Mouse (Mus musculus) adrenal gland, adult (tissue): ENCODE measurements around the gene F2r.

Experiments used
- DNase-seq, 2 experiments: peaks; one replicate each; pipeline ENCODE4 v3.0.0; 2022 to 2023; ENCODE audit warnings: low spot score in 1 of 2; ENCODE audit not compliant: inconsistent age in 2 of 2

The F2r gene

DNA sequence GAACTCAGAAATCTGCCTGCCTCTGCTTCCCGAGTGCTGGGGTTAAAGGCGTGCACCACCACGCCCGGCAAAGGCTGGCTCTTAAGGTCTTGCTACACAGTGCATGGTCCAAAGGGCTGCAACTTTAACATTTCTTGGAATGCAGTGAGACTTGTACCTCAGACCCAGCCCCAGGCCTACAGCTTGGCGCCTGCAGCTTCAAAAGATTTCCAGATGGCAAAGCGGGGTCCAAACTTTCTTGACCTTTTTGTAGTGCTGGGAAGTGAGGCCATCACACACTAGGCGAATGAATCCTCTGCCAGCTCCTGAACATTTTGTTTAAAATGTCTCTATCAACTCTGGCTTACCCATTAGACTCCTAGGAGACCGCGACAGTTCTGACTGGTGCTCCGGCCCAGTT, 20.7 kb downstream of the F2r start:
- DNase-seq: no peak

DNA sequence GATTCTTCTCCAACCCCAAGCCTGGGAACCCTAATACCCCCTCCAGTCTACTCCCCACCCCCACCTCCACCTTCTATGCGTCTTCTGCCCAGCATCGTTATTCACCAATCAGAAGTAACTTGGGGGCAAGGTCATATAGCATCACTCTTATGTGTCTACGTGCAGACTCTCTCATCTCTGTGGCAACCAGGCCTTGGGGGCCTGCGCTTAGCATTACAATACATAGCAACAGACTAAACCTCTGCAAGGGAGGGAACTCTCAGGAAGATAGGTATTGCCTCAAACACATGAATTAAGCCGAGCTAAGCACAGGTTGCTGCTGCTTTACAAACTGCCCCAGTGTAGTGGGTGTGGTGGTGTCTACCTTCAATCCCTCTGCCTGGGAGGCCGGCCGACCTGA, 21.6 kb downstream of the F2r start:
- no peak for DNase-seq

DNA sequence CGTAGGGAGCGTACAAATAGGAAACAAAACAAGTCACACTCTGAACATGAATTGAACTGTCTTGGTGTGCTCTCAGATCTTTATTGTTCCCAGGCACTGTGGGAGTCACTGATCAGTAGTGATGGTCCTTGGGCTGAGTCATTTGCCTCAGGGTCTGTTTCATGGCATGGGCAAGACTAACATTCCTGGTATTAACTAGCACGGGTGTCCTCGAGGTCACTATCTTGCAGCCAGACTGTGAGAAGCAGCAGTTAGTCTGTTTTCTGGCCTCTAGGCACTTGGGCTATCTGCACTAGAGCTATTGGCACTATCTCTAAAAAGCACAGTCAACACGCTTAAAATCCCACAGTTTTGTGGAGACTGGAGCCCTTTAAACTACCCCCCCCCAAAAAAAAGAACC, 22.4 kb downstream of the F2r start:
- DNase-seq: peak in 1 of 2 experiments; percentile 79

DNA sequence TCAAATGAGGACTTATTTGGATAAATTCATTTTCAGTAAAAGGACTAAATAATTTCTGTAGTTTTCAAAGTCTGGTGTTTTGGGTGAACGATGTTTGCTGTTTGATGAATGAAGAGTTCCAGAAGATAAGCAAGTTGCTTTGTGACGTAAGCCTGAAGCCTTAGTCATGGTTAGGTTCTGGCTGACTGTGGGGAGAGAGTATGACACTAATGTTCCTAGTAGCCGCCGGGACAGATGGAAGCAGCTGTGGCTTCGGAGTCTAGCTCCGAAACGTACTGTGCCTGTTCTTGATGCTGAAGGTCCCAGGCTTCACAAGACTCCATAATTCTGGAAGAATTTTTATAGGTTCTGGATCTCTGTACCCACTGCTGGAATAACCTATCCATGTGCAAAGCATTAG, 22.9 kb downstream of the F2r start:
- peak; percentile 63 to 77 for DNase-seq

DNA sequence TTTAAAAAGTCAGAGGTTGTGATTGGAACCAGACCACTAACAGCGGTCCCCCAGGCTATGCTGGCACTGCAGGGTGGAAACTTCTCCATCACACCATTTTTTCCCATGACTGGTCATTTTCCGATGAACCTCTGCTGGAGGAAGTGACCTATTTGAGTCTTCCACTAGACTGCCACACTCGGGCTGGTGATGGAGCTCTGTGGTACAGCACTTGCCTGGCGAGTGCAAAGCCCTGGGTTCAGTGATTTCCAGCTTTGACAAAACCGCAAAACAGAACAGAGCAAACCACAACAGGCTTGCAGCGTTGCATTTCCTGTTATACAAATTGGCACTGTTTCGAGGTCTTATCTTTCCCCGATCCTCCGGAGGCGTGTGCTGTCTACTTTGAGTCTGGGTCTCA, 25.4 kb downstream of the F2r start:
- peak in 1 of 2 experiments; percentile 52 for DNase-seq

DNA sequence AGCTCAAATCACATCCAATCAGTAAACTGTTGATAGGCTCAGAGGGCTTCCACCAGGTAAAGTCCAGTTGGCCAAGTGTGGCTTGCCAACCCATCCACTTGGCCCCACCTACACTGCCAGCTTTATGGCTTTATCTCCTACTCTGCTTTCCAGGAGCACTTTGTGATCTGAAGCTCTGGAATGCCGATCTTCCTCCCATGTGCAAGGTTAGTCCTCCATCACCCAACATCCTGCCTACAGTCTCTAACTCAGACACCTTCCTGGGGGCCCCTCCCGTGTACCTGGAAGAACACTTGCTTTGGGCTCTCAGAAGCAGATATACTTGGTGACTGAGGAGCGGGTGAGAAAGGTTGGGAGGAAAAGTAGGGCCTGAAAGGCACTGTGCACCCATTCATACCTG, 26.7 kb downstream of the F2r start:
- no peak for DNase-seq

DNA sequence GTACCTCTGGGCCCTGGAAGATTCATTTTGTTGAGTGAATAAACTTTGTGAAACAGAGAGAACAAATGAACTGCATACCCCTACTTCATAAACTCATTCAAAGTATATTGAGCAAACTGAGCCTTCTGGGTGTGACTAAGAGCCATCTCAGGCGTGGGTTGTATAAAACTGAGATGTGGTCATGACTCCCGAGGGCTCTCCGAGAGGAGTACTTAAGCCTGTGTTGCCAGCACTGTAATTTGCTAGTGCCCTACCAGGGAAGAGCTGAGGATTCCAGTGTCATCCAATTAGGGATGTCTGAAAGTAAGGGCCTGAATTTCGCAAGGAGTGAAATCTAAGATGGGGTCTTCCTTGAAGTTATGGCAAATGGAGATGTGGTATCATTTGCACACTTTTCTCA, 30.7 kb downstream of the F2r start:
- no peak for DNase-seq

DNA sequence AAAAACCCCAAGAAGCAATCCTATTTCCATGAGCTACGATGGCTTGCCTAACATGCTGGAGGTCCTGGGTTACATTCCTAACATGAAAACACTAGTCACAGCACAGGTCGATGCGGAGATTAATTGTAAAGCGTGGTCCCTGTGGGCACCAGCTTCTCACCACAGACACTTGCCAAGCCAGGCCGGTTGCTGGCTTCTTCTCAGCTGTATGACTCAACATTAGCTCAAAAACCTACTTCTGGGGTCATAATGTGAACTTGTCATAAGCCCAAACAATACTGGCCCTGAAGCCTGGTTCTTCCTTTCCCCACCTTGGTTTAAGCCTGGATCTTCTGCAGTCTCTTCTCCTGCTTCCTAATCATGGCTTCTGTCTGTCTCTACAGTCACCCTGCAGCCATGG, 33.4 kb downstream of the F2r start:
- peak in 1 of 2 experiments; percentile 59 for DNase-seq

DNA sequence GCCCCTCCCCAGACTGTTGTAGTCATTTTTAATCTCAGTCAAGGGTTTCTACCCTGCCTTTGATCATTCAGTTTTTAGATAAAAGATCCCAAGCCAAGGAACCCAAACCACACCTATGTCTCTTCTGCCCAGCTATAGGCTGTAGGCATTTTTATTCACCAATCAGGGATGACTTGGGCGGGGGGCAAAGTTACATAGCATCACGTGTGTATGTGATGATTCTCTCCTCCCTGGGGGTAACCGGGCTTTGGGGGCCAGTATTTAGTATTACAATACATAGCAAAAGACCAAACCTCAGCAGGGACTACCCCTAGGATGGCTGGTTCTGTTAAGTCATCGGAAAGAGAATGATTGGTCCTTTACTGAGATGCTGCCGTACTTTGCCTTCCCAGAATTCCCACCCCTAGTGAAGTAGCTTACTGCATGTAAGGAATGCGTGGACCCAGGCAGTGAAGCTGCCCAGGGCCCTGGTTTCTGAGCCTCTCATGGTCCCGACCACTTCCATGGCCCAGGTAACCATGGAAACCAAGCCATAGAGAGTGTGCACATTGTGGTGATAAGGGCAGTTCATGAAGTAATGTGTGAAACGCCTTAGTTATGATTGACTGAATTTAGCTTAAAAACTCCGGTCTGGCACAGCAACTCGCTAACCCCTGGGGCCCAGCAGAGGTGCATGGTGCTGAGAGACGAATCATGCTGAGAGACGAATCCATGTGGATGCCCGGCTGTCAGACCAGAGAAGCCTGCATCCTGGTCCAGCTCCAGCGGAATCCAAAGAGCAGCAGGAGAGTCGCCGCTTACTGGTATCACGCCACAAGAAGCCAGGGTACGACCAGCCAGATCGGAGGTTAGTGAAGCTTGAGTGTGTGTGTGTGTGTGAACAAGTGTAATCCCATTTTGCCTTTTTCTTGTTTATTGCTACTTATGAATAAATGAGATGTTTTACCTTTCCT, 34.8 kb downstream of the F2r start:
- no peak for DNase-seq

DNA sequence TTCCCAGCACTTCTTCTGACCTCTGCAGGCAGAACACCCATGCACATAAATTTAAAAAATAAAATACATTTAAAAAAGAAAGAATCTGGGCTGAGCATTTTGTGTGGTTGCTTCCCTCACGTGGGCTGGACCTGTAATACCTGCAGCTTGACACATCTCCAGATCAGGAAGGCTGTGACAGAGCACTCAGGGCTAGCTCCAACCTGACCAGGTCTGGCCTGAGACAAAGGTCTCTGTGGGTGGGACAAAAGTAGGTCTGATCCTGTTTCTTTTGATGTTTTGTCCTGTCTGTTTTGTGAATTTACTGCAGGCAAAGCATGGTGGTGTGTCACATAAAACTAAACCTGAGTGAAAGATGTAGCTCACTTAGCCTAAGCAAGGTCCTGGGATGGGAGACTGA, 36.4 kb downstream of the F2r start:
- DNase-seq: no peak

DNA sequence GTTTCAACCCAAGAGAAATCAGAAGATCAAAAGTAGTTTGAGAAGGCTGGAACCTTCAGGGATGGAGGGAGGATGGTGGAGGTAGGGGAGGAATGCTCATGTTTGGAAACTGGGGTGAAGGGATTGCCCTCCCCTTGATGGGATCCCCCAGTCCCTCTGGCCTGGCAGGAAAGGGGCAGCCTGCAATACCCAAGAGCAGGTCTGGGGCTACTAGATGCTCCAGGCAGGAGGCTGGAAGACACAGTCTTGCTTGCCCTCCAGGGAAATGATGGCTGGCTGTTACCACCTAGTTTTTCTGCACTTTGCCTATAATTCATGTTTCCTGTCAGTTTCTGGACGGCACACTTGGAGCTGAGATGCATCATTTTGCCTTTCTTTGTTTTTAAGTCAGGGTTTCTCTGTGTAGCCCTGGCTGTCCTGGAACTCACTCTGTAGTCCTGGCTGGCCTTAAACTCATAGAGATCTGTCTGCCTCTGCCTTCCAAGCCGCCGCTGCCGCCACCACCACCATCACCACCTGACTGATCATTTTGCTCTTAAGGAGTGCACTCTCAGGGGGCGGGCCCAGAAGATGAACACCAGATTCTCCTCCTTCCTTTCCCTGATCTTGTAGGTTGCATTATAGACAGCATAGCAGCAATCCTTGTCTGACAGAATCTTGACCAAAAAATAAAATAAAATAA, 40.1 kb downstream of the F2r start:
- DNase-seq: no peak

DNA sequence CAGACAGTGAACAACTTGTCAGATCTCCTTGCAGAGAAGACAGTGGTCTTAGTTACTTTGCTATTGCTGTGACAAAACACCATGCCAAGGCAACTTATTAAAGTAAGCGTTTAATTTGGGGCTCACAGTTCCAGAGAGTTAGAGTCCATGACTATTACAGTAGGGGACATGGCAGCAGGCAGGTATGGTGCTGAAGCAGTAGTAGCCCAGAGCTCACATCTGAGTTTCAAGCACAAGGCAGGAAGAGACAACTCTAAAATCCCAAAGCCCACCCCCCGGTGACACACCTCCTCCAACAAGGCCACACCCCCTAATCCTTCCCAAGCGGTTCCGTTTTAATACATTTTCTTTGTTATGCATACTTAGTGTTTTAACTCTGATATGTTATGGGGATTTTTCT, 47.4 kb downstream of the F2r start:
- DNase-seq: no peak

DNA sequence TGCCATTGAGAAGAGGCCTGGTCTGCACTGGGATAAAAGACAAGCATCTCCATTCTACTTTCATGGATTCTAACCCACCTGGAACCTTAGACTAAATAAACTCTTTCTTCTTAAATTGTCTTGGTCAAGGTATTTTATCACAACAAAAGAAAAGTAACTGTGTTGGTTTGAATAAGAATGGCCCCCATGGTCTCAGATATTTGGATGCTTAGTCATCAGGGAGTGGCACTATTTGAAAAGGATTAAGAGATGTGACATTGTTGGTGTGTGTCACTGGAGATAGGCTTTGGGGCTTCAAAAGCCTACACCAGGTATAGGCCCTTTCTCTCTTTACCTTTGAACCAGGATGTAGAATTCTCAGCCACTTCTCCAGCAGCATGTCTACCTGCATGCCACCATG, 49.0 kb downstream of the F2r start:
- no peak for DNase-seq

DNA sequence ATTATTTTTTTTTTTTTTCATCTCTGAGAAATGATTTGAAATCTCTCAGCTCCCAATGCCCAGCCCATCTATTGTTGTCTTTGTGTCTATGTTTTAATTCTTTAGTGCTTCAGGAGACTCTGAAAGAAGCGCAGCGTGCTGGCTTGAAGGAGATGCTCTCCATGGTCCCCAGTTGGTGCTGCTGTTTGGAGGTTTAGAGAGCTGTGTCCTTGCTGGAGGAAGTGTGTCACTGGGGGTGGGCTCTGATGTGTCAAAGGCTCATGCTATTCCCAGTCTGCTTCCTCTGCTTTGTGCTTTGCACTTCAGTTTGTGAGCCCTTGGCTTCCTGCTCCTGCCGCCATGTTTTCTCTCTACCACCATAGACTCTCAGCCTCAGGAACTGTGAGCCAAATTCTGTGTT, 50.0 kb downstream of the F2r start:
- DNase-seq: no peak

DNA sequence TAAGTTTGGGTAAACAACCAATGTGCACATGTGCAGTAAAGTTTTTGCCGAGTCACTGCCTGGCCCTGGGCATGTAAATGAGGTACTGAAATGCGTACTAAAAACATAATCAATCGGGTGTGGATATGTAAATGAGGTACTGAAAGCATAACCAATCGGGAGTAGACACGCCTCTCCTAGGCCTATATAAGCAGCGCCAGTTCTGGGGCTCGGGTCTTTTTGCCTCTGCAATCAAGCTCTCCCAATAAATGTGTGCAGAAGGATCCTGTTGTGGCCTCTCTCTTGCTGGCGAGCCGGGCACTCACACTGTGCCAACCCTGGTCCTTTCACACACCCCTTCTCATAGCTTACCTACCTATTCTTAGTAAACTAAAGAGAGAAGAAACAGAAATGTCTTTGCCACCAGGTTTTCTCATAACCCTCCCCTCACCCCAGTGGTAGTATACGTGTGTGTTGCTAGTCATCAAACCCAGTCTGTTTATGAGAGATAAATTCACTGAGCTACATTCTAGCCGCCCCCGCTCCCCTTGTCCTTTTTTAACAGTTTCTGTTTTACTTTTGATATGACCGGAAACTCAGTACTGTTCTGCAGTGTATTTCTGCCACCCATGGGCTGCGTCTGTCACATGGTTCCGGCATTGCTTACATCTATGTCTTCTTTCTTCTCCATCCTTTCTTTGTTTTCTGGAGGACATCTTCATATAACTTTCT, 51.3 kb downstream of the F2r start:
- no peak for DNase-seq

DNA sequence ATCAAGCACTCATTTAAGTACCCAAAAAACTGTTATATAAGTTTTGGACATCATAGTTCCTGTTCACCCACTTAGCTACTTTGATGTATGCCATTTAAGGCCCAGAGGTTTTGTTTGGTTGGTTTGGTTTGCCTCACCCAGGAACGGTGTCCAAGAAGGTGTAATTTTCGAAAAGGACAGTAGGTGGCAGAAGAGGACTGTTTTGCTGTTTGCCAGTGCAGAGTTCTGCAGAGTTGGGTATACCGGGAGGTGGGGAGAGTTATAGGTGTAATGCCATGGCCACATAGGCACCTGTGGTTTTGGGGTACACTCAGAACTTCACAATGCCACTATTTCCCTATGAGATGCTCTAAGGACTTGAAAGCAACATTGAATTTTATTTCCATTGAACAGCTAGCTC, 54.6 kb downstream of the F2r start:
- peak; percentile 68 to 95 for DNase-seq

DNA sequence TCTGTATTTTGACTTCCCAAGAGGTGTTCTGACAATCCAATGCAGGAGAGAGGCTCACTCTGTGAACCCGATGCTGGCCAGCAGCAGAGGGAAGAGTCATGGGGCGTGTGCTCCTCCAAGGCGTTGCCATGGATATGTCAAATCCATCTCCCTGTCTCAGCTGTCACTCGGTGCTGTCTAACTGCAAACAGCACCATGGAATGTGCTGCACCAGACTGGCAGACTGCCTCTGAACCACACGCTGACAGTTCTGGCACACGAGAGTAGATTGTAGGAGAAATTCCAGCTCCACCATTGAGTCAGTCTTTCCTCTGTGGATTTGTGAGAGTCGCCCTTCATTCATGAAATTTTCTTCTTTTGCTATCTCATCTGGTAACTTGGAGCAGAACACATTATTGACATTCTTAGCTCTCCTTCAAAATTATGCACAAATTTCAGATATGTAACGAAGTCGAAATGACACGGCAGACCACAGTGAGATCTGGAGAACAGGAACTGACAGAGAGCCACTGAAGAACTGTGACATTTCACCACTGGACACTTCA, 55.1 kb downstream of the F2r start:
- DNase-seq: no peak

DNA sequence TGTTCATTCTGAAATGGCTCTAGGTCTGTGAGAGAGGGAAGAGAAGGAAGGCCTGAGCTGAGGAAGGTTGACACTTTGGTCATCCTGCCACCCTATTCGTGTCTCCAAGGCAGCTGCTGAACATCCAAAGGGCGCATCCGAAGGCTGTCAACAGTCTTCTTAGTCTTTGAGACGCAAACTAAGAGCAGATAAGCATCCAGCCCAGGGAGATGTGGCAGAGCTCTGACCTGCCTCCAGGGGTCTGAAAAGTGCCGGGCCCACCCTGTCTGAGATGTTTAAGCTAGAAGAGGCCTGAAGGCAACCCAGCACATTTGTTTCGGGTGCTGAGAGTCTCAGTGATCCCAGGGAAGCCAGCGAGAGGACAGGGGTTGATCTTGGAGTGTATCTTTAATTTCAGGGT, 61.0 kb downstream of the F2r start:
- no peak for DNase-seq

DNA sequence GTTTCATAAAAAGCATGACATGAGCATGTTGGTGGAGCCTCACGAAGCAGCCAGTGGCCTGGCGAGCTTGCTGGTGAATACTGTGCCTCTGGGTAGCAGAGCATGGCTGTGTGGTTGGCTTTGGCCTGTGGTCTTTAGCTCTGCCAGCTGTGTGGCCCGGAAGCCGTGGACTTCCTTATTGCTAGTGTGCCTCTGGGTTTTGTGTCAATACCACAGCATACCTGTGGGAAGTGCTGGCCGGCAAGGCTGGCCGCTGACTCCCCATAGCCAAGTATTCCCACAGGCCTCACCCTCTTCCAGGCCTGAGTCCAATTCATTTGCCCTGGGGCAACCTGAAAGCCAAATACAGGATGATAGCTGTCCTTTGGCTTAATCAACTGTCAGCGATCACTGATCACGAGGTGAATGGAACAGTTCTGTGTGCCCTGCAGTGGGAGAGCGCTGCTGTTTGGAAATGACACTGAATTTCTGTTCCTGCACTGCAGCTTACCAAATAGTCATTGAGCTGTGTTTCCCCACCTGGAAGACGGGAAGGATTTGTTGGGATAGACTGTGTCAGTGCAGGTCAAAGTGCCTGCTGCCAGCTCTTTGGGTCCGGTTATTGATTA, 64.3 kb downstream of the F2r start:
- no peak for DNase-seq
